Mouse (Mus musculus) stomach, postnatal 0 days (tissue): ENCODE data around the gene Rock2.

Experiments used
- CTCF ChIP-seq: IDR thresholded peaks from 2 replicates; pipeline ENCODE4 v1.5.1; 2016; ENCODE audit warnings: antibody characterized with exemption, low read depth, mild to moderate bottlenecking, moderate library complexity
- EP300 ChIP-seq: optimal IDR thresholded peaks from 2 replicates; pipeline ENCODE3; 2016; ENCODE audit warnings: antibody characterized with exemption

DNA sequence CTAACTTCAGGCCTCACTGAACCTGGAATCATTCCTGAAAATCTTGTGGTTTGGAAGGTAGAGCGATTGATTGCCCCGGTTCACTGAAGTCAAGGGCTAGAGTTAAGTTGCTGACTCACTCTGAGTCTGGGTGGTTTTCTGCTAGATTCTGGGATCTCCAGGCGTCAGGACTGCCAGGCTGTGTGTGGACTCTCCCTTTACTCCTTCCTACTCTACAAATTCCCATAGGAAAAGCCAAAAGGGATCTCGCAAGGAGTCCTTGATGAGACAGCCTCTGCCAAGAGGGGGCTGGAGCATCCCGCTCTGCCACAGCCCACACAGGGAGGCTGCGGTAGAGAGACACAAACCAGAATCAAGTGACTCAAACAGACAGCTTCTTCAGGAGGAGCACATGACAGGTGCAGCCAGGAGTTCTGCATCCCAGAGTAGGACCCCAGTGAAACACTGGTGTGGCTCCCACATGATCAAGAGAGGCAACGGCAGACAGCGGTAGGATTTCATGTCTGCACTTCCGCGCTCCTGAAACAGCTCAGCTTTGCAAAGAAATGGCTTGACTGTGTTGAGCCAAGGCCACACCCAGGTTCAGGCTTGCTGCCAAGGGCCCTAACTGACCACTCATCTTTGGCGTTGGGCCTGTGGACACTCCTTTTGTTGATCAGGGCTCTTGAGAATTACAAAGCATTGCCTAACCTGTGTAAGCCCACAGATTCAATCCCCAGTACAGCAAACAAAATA is 41.1 kb upstream of the Rock2 start:
- no peak for TF ChIP-seq CTCF
- no peak for TF ChIP-seq EP300
